Mouse (Mus musculus): ENCODE measurements around the gene Kyat1.

GRCm38 (mm10) chr2:30215493-30215892 lies 9.8 kb upstream of the Kyat1 start:
- no peak for TF ChIP-seq CTCF (IDR thresholded peaks at IDR 0.05; ENCODE audit: borderline replicate concordance, extremely low read depth, insufficient read depth, insufficient read length)
- no peak for TF ChIP-seq POLR2A (IDR thresholded peaks at IDR 0.05; ENCODE audit: borderline replicate concordance, extremely low read depth, insufficient read depth, insufficient read length, poor library complexity, severe bottlenecking)

Measured in brain, embryonic 14.5 days (tissue).